ENCODE assay signal across 8 mouse cellular contexts in the genomic region with DNA sequence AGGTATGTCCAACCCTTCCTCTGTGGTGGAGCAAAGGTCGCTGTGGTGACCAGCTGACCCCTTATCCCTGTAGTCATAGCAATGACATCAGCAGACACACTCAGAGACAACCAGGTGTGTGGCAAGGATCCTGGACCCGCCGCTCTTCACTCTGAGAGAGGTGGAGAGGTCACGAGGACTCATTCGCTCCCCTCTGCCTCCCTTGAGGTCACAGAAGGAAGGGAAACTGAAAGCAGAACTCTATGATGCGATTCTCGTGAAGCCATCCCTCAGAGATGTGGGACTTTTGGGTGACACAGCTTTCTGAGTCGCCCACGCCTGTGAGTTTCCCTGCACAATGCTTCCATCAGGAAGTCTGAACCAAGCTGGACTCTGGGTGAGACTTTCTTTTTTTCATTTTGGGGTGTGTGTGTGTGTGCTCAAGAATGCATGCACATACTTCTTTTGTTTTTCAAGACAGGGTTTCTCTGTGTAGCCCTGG. TPM values are rescaled to one million over a fixed set of nuclear protein-coding genes. Genes with fewer than 3 reads are reported as not detected.
DNase-seq lines count a peak whose midpoint lies in the region; ATAC-seq lines count a peak whose summit lies in the region.

No protein-coding gene starts in this region.

- no peaks in the 10 kb centered on the region for H3K9me3 ChIP-seq in midbrain, embryonic 12.5 days
- H3K9me3 ChIP-seq in midbrain, embryonic 16.5 days (replicated peaks; ENCODE audit: control insufficient read depth, low read length, poor library complexity, severe bottlenecking): no peaks in the 10 kb centered on the region
- H3K9me3 ChIP-seq in heart, embryonic 12.5 days (replicated peaks): peaks cover 8% of the 10 kb centered on the region; the same call in 1 of the 2 replicates

- no peak overlapping the region for H3K4me2 ChIP-seq in midbrain, embryonic 12.5 days (replicated peaks)
- H3K4me2 ChIP-seq in midbrain, embryonic 16.5 days (ENCODE audit: low read length): no peak overlapping the region
- H3K4me2 ChIP-seq in heart, embryonic 12.5 days: peak overlapping the region; percentile 47

- peaks cover 36% of the 10 kb centered on the region for H3K36me3 ChIP-seq in midbrain, embryonic 12.5 days
- peaks cover 14% of the 10 kb centered on the region for H3K36me3 ChIP-seq in midbrain, embryonic 16.5 days (ENCODE audit: control insufficient read depth, insufficient read depth, low read length)
- peaks cover 38% of the 10 kb centered on the region for H3K36me3 ChIP-seq in heart, embryonic 12.5 days
- H3K36me3 ChIP-seq in splenic B cell, adult 2 months (ENCODE audit: control insufficient read depth, insufficient read depth, low read length, poor library complexity, severe bottlenecking): peaks cover 3% of the 10 kb centered on the region; the same call in 1 of the 2 replicates

- no peak overlapping the region for H3K9ac ChIP-seq in midbrain, embryonic 12.5 days (replicated peaks)
- H3K9ac ChIP-seq in midbrain, embryonic 16.5 days (ENCODE audit: low read depth, low read length): no peak overlapping the region
- H3K9ac ChIP-seq in heart, embryonic 12.5 days: peak overlapping the region; percentile 4; the same call in 1 of the 2 replicates

- 83% methylated on average over 9 of the region's 9 CpGs for WGBS in midbrain, embryonic 12.5 days
- 86% methylated on average over 9 of the region's 9 CpGs for WGBS in midbrain, embryonic 16.5 days
- WGBS in heart, embryonic 12.5 days: 48% methylated on average over 9 of the region's 9 CpGs

- no peaks in the 10 kb centered on the region for H3K4me1 ChIP-seq in midbrain, embryonic 12.5 days
- no peaks in the 10 kb centered on the region for H3K4me1 ChIP-seq in midbrain, embryonic 16.5 days (ENCODE audit: control insufficient read depth, insufficient read depth, low read length)
- H3K4me1 ChIP-seq in heart, embryonic 12.5 days (replicated peaks): peaks cover 41% of the 10 kb centered on the region

- 0 out of 2 replicates have a peak overlapping the region, but pooled peaks have one; percentile 15 for H3K27ac ChIP-seq in midbrain, embryonic 12.5 days (replicated peaks)
- H3K27ac ChIP-seq in midbrain, embryonic 16.5 days (ENCODE audit: low read length): no peak overlapping the region
- peak overlapping the region; percentile 94 for H3K27ac ChIP-seq in heart, embryonic 12.5 days (ENCODE audit: poor library complexity, severe bottlenecking)

- ATAC-seq in midbrain, embryonic 12.5 days (ENCODE audit: low FRiP score, low read depth): no peak
- no peak for ATAC-seq in midbrain, embryonic 16.5 days
- ATAC-seq in heart, embryonic 12.5 days (ENCODE audit: insufficient number of reproducible peaks, low FRiP score): peak; percentile 3; the same call in 1 of the 2 replicates

- H3K27me3 ChIP-seq in midbrain, embryonic 12.5 days: no peaks in the 10 kb centered on the region; the same call in 1 of the 2 replicates
- H3K27me3 ChIP-seq in midbrain, embryonic 16.5 days (ENCODE audit: control insufficient read depth, insufficient read depth, low read depth, low read length): no peaks in the 10 kb centered on the region
- H3K27me3 ChIP-seq in heart, embryonic 12.5 days (replicated peaks): no peaks in the 10 kb centered on the region
- H3K27me3 ChIP-seq in splenic B cell, adult 2 months (ENCODE audit: control insufficient read depth, insufficient read depth, low read length, poor library complexity, severe bottlenecking): no peaks in the 10 kb centered on the region

- DNase-seq in lung, adult 18-20 months: peak; percentile 67 to 75
- DNase-seq in splenic B cell, adult 2 months (ENCODE audit: low read depth, low spot score): peak; percentile 94
- no peak for DNase-seq in urinary bladder, postnatal 10 days (ENCODE audit: low spot score)
- DNase-seq in urinary bladder, postnatal 36 days (ENCODE audit: low spot score in 2 of 2): no peak
- no peak for DNase-seq in frontal cortex, postnatal 10 days (ENCODE audit: low spot score in 2 of 2)

- H3K4me3 ChIP-seq in midbrain, embryonic 12.5 days: no peak overlapping the region
- H3K4me3 ChIP-seq in midbrain, embryonic 16.5 days (ENCODE audit: low read depth, low read length): no peak overlapping the region
- no peak overlapping the region; the same call in 1 of the 2 replicates for H3K4me3 ChIP-seq in heart, embryonic 12.5 days

RNA-seq across cellular contexts. Expression of a gene that starts 39.3 kb away (rescaled TPM):
- 249 and 257 TPM in 2 replicates for polyA plus RNA-seq in midbrain, embryonic 12.5 days (2016; fragmentation: Nextera tagmentation; extraction: Ambion mirVana)
- polyA plus RNA-seq in midbrain, embryonic 16.5 days (2015; fragmentation: Nextera tagmentation; extraction: Ambion mirVana): 172 and 196 TPM in 2 replicates
- polyA plus RNA-seq in heart, embryonic 12.5 days (2016; fragmentation: Nextera tagmentation; extraction: Ambion mirVana): 170 and 178 TPM in 2 replicates

RNA-seq across cellular contexts. Expression of a gene that starts 41.2 kb away (rescaled TPM):
- 194 and 199 TPM in 2 replicates for polyA plus RNA-seq in midbrain, embryonic 12.5 days (2016; fragmentation: Nextera tagmentation; extraction: Ambion mirVana)
- polyA plus RNA-seq in midbrain, embryonic 16.5 days (2015; fragmentation: Nextera tagmentation; extraction: Ambion mirVana): 49.2 and 55.6 TPM in 2 replicates
- 291 and 300 TPM in 2 replicates for polyA plus RNA-seq in heart, embryonic 12.5 days (2016; fragmentation: Nextera tagmentation; extraction: Ambion mirVana)

Comparison
In these comparisons a context has a peak if more than half of its experiments do, and no peak if none do; other contexts are left out.
1. DNase-seq: peak in lung, adult 18-20 months (2 of 2) and splenic B cell, adult 2 months (single experiment); none in urinary bladder, postnatal 10 days (single experiment), urinary bladder, postnatal 36 days (0 of 2) and frontal cortex, postnatal 10 days (0 of 2).